Mouse (Mus musculus): ENCODE measurements around the gene Astl.
"Not testable (repeated sequence)": the region's sequence is repeated elsewhere in the genome, so short reads cannot be mapped to it uniquely, and the experiment has no call there.

The Astl gene

DNA sequence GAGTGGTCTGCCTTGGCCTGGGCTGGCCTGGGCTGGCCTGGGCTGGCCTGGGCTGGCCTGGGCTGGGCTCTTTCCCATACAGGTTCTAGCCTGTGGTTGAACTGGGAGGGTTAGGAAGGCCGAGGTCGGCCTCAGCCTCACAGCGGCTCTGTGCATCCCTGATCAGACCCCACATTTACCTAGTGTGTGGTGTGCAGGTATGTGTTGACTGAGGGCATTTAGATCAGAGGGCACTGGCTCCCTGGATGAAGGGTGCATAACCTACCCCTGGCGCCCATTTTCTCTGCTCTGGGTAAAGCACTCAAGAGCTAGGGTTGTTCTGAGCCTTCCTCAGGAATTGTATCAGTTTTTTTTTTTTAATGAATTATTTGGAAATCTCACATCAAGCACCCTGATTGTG lies at the start of gene Astl:
Gene Astl, plus strand, starts transcription at position 224 of the 400 bp plus-strand sequence.
- no peak for DNase-seq (ENCODE audit: low spot score)

DNA sequence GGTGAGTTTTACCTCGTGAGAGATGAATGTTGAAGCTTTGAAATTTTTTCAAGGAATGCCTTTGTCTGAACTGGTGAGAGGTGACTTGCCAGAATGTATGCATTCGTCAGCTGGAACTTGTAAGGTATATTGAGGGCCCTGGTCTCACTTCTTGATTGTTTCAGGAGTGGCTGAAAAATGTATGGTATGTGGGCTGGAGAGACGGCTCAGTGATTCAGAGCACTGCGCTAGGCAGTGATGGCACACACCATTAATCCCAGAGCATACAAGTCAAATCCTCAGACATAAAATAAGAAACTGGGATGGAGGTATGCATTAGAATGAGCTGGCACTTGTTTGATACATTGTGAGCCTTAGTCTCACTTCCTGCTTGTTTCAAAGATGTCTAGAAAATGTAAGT lies 46.2 kb upstream of the Astl start:
- DNase-seq (ENCODE audit: low spot score): no peak

DNA sequence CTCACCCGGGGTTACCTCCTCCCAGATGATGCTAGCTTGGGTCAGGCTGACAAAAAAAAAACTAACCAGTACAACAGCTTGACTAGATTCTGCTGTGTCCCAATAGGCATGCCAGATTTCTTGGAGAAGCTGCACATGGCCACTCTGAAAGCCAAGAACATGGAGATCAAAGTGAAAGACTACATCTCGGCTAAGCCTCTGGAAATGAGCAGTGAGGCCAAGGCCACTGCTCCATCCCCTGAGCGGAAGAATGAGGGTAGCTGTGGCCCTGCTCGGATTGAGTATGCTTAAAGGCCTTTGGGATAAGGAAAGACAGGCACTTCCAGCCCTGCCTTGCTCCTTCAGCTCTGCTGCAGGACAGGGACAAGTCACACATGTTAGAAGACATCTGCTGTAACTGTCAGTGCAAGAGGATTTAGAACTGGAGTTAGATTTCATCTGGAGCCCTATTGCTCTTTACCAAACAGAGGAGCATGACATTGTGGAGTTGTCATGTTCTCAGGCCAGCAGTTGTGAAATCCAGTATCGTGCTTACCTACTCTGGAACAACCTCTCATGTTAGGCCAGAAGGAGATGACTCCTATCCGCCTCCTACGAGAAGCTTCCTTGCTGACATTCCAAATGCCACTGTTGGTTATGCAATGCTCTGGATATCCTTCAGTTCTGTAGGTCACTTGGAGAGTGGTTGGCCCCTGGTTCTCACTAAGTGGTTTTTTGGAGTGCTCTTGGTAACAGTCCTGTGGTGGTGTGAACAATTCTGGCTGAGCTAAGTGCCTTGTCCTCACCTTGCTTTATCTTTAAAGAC lies 41.2 kb upstream of the Astl start:
- DNase-seq (ENCODE audit: low spot score): no peak

DNA sequence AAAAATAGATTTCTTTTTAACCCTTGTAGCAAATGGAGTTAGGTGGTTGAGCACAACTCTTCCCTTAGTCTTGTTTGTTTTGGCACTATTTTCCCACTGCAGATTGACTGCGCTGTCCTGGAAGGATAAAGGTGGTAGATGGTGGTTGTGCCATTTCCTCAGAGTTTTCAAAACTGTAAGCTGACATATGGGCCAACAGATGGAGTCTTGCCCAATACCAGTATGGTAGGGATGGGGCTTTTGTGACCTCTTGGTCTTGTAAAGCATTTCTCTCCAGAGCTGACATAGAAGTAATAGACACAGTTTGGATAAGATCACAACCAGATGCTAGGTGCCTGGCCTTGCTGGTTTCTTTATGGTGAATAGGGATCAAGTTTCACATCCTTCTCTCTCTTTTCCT lies 40.4 kb upstream of the Astl start:
- DNase-seq (ENCODE audit: low spot score): no peak

DNA sequence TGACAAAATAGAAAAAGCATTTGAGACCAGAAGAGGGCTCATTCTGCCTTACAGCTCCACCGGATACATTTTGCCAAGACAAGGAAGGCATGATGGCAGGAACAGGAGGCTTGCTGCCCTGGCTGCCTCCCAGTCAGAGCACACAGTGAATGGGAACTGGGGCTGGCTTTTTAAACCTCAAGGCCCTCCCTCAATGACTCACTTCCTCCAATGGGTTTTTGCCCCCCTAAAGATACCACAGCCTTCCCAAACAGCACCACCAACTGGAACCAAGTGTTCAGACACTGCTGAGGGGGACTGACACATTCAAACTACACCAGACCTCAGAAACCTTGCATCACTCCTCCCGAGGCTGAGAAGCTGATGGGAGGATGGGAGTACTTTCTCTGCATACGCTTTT lies 37.7 kb upstream of the Astl start:
- no peak for DNase-seq (ENCODE audit: low spot score)

DNA sequence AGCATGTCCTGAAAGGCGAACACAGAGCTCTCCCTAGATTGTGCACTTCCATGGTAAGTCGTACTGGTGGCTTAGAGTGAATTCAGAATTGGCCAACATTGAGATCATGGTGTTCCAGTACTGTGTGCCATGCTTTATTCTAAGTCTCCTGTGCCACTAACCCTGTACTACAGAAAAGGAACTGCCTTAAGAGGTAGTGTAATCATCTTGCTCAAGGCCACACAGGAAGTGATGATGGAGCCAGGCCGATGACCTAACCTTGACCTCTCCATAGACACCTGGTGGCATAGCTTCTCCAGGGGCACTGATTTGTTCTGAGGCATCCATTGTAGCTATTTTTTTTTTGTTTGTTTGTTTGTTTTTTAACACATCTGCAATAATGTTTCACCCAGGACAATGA lies 36.6 kb upstream of the Astl start:
- DNase-seq (ENCODE audit: low spot score): no peak

DNA sequence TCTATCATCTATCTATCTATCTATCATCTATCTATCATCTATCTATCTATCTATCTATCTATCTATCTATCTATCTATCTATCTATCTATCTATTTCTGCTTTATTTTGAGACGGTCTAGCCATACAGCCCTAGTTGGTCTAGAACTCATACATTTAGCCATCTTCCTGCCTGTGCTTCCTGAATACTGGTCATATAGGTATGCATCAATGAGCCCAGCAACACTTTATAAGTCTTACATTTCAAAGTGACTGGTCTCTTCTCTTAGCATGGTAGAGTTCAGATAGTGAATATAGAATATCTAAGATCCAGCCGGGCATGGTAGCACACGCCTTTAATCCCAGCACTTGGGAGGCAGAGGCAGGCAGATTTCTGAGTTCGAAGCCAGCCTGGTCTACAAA lies 34.2 kb upstream of the Astl start:
- DNase-seq (ENCODE audit: low spot score): not testable (repeated sequence)

DNA sequence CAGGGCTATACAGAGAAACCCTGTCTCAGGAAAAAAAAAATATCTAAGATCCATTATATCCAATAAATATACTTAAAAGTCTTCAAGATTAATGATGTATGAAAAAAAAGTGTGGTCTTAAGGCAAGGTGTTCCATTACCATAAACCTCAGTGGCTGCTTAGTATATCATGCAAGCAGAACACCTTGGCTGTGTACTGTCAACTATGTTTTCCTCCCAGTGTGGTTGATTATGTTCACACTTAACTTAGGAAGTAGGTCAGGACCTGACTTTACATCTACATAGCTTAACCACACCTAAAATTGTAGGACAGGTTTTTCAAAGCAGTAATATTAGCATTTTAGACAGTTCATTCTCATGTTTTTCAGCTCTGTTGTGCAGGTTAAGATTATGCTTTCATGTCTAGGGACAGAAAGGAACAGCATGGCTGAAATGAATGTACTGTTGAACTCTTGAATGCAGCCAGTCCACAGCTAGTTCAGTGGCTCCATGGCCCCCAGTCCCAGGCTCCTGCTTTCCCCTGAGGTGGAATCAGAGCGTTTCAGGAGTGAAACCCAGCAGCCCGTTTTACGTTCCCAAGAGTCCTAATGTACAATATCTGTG lies 33.7 kb upstream of the Astl start:
- no peak for DNase-seq (ENCODE audit: low spot score)

DNA sequence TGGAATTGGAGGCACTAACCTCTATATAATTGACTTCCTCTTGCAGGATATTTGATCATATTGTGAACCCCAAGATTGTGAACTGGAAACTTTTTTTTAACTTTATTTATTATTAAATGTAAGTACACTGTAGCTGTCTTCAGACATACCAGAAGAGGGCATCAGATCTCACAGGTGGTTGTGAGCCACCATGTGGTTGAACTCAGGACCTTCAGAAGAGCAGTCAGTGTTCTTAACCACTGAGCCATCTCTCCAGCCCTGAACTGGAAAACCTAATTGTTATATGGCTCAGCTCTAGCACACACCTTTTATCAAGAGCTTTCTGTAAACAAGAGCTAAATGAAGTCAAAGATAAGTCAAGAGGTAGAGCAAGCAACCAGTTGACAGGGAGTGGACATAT lies 32.3 kb upstream of the Astl start:
- DNase-seq (ENCODE audit: low spot score): no peak

DNA sequence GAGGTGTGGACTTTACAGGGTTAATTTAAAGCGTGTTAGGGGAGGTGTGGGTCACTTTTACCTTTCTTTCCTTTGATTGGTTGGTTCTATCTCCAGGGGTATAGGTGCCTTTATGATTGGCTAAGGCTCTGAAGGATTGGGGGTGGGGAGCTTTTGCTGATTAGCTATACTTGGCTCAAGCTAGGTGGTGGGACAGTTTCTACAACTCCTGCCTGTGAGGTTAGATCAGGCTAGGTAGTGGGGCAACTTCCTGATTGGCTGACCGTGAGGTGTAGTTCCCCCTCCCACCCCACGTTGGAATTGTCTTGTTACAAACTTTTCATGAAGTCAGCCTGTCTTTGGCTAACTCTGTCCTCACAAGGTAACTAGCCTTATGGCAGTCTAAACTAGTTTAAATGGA lies 31.3 kb upstream of the Astl start:
- DNase-seq (ENCODE audit: low spot score): no peak

DNA sequence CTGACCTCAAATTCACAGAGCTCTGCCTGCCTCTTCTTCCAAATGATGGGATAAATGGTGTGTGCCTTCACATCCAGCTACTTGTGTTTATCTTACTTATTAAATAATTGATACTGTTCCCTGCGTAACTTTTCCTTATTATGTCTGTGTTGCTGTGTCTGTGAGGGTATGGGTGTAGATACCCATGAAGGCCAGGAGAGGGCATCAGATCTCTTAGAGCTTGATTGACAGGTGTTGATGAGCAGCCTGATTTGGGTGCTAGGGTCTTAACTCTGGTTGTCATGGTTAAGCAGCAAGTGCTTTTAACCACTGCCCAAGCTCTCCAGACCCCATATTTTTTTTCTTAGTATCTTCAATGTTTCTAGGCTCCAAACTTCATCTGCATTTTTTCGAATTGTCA lies 29.8 kb upstream of the Astl start:
- DNase-seq (ENCODE audit: low spot score): no peak

DNA sequence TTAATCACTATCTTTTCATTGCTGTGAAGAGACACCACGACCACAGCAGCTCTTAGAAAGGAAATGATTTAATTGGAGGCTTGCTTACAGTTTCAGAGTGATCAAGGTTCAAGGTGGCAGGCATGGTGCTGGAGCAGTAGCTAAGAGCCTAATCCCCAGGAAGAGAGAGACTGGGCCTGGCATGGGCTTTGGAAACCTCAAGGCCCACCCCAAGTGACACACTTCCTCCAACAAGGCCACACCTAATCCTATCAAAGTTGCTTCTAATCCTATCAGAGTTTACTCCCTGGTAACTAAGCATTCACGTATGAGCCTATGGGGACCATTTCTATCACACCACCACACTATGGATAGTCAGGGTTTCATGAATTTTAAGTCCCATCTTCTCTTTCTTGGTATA lies 28.2 kb upstream of the Astl start:
- no peak for DNase-seq (ENCODE audit: low spot score)

DNA sequence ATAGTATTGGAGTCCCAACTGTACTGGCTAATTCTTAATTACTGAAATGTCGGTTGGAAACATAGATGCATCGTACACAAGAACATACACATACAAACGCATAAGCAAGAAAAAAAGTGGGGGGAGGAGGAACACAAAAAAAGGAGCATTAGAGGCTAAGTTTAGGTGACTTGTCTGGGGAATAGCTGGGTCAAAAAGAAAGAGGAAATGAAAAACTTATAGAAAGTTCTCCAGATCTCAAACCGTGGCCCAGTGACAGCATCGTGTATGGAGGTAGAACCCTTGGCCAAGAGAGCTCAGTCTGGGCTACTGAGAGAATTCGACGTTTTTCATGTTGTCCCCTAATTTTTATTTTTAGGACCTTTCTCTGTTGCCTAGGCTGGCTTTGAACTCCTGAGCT lies 27.8 kb upstream of the Astl start:
- DNase-seq (ENCODE audit: low spot score): no peak

DNA sequence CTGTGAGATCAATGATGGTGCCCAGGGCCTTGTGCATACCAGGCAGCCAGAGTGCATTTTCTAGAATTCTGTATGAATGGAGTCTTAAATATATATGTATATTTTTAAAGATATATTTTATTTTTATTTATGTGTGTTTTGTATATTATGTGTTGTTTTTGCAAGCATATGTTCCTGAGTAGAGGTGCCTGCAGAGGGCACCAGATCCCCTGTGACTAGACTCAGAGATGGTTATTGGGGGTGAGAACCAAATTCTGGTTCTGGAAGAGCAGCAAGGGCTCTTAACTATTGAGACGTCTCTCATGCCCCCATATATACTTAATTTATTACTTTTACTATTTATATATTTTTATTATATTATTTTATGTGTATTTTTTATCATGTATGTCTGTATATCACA lies 27.2 kb upstream of the Astl start:
- DNase-seq (ENCODE audit: low spot score): no peak

DNA sequence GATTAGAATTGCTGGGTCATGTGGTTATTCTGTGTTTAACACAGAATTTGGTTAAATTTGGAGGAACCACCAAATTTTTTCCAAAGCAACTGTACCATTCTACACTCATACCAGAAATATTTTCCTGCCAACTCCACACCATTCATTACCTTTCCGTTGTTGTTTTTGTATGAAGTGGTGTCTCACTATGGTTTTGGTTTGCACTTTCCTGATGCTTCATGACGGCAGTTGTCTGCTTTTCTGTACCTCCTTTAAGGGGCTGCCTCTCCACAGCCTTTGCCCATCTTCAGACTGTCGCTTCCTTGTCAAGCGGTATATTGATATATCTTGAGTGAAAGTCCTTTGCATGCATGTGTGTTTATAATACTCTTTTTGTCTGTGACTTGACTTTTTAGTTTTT lies 25.6 kb upstream of the Astl start:
- DNase-seq (ENCODE audit: low spot score): no peak

DNA sequence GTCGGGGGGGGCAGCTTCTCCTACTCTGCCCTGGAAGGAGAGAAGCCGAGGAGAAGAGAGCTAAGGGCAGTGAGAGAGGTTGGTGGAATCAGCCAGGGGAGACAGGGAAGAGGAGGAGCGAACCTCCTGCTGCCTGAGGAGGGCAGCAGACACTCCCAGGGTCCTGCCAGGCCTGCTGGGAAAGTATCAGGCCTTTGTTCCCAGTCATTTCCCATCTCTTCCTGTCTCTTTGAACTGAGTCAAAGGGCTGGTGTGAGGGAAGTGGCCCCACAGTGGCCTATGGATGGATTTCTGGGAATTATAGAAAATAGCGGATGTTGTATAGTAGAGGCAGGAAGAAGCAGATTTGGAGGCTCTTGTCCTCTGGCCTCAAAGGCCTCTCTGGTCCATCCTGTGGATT lies 24.6 kb upstream of the Astl start:
- DNase-seq (ENCODE audit: low spot score): no peak

DNA sequence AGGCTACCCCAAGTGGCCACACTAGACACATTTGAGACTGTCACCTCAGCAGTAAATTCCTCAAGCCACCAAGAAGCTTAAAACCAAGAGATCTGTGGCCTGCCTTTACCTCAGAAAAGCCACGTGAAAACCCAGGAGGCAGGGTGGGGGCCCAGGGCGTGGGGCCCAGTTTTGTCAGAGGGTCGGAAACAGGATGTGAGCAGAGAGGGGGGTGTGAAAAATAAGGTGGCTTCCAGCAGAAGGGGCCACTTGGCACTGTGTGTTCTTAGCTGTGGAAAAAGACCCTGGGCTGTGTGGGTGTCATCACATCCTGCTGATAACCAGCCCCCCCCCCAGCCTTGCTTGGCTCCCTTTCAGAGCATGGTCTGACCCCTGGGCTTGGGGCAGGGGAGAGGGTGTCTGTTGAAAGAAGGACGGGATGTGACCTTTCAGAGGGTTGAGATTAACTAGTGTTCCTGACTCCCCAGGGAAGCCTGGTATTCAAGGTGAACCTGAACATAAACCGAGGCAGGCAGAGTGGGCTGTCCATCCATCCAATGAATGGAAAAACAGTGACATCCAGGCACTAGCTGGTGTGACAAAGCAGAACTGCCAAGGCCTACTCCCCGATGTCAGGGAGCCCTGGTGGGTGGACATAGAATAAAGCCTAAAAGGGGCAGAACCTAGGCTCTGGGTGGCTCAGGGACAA lies 23.8 kb upstream of the Astl start:
- no peak for DNase-seq (ENCODE audit: low spot score)

DNA sequence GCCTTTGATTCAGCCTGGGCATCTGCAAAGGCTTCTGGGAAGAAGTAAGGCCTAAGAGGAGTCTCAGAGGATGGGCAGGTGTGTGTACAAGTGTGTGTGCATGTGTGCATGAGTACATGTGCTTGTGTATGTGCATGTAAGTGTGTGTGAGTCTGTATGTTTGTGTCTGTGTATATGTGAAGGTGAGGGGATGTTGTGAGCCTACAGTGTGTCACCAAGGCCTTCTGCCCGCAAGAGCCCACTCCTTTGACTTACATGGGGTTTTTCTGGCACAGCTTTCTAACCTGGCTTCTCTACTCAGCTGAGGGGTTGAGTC lies 23.3 kb upstream of the Astl start:
- no peak for DNase-seq (ENCODE audit: low spot score)

DNA sequence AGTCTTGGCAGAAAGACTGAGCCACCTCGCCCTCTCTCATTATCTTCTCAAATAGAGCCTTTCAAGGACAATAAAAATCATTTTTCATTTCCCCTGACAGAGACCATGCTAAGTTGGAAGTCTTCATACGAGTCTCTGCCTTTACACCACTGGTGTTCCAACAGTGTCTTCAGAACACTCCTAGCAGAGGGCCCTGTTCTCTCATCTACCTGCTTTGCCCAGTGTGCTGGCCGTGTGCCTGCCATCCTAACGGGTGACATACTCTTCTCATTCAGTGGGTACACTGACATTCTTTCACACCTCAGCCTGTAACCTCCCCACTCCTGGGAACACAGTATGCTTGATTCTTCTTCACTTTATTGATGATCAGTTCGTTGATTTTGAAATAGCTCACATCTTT lies 22.0 kb upstream of the Astl start:
- no peak for DNase-seq (ENCODE audit: low spot score)

DNA sequence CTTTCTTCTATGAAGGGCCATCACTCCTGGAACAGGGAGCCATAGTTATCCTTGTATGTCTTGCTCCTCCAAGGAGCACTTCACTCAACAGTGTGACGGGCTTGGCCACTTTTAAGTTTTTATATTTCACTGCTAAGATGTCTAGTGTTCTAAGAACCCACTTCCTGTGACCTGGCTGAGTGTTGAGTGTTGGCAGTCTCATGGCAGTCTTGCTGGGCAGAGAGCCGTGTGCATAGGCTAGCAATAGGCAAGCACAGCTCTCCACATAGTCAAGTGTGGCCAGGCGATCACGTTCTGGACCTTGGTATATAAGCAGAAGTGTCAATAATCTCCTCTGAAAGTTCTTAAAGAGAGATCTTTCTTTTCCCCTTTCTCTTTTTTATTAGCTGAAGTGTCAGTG lies 20.3 kb upstream of the Astl start:
- no peak for DNase-seq (ENCODE audit: low spot score)

DNA sequence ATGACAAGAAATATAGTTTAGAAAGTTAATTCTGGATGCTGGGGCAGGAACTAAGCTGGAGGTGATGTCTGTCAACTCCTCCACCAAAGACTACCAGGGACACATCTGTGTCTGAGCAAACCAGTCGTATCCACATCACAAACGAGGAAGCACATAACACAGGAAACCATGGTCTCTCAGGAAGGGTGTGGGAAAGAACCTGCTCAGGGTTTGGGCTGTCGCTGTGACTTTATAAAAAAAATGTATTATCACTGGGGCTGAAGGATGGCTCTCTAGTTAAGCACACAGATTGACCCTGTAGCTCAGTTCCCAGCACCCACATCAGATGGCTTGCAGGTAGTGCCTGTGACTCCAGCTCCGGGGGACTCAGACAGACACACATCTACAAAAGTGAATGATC lies 19.4 kb upstream of the Astl start:
- DNase-seq (ENCODE audit: low spot score): no peak

DNA sequence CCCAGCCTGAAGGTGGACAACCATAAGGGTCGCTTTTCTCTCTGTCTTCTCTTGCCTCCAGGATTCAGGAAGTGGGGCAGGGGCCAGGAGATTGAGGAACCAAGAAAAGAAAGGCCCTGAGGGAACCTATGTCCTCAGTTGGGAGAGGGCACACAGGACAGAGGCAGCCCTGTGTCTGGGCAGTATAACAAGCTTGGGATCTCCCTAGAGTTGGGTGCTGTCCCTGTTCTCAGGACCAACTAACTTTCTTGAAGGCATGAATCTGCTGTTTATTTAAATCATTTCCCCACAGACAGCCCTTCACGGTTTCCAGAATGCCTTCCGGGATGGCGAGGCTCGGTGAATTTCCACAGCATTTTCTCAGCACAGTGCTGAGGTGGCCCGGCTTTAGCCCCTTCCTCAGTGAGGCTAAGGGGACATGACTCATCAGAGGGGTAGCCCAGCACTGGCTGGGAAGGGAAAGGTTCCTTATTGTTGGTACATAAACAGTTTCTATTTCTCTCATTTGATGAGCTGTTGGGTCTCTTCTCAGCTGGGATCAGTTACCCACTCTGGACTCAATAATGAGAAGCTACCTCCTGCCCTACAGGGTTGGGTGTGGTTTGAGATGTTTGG lies 15.7 kb upstream of the Astl start:
- DNase-seq (ENCODE audit: low spot score): no peak

DNA sequence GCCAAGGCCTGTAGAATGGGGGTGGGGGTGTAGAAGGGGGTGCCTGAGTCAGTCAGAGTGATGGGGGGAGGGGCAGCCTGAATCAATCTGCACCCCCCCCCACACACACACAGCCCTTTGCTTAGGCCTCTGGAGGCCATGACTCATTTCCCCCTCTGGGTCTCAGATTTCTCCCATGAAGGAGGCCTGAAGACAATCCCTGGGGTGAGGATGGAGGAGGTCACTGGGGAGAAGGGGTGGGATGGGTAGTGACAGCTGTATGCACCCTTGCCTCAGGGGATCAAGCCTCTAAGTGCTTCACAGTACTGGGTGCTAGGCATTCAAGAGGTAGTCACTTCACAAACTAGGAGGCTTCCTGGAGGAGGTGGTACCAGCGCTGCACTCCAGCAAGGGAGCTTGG lies 14.8 kb upstream of the Astl start:
- DNase-seq (ENCODE audit: low spot score): no peak
